Mouse (Mus musculus) brain, adult 2 months (tissue): Measurements from ENCODE around the gene Rab43.

Experiments
- DNase-seq: peaks from one replicate; pipeline ENCODE4 v3.0.0; 2011; ENCODE audit warnings: low read depth, low spot score

The Rab43 gene

DNA sequence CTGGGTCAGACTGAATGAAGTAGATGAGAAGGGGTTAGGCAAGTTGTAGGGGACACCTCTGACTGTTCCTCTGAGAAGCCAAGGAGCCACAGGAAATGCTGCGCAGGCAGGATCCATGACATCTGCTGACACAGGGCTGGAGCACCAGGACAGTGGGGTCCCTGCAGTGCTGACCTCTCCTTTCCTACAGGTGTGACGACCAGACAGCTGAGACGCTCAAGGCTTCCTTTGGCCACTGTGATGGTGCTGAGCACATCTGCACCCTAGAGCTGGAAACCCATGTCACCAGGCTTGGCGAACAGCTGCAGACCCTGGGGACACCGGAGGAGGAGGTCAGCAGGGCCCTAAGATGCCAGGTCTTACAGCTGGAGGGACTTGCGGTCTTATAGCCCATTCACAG, 60.4 kb downstream of the Rab43 start:
- no peak for DNase-seq

DNA sequence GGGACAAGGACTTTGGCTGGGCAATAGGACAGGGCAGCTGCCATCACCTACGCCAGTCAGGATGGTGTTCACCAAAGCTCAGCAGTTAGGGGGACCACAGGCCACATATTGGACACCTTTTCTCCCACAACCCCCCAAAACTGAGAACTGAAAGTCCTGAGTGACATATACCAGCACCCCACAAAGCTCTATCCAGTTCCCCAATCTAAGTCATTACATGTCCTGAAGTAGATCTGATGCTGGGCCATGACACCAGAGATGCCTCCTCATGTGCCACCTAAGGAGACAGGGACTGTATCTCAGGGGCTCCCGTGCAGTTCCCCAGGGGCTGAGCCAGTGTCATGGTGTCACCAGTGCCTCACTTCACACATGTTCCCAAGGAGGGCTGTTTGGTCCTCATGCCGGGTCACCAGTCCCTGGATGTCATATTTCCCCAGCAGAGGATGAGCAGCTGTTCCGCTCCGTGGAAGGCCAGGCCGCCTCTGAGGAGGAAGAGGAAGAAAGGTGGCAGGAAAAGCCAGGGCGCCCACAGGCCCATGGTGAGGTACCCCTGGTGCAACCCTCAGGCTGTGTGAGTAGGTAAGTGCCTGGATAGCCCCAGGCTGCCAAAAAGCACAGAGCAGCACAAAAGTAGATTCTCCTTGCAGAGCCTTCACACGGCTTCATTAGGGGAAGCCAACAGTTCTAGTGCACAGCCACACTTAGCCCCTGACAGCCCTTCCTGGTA, 61.6 kb downstream of the Rab43 start:
- no peak for DNase-seq

DNA sequence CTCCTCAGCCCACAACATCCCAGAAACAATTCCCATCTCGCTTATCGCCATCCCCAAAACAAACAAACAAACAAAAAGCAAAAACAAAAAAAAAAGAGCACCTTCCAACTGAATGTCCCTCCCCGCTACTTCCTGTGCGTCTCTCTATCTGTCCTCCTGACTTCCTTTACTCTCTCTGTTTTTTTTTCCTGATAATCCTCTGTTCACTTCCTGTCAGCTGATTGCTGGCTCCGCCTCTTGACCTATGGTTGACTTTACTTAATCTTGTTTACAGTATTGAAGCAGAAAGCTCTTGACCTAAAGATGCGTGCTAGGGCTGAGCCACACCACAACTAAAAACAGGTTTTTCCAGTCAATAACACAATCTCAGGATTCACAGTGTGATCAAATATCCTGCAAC, 63.4 kb downstream of the Rab43 start:
- DNase-seq = no peak

DNA sequence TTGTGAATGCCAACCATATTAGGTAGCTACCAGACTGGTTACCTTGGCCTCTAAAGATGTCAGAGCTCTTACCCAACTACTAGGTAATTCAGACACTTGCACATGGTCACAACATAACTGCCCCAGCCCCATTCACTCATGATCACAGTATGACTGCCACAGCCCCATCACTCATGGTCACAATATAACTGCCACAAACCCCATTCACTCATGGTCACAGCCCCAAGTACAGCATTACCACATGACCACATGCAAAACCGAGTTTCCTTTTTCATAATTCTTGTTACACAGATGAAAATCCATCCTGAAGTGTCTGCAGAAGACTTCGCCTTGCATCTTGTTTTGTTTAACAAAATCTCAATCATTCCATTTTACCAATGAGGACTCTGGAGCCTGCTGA, 63.9 kb downstream of the Rab43 start:
- no peak for DNase-seq

DNA sequence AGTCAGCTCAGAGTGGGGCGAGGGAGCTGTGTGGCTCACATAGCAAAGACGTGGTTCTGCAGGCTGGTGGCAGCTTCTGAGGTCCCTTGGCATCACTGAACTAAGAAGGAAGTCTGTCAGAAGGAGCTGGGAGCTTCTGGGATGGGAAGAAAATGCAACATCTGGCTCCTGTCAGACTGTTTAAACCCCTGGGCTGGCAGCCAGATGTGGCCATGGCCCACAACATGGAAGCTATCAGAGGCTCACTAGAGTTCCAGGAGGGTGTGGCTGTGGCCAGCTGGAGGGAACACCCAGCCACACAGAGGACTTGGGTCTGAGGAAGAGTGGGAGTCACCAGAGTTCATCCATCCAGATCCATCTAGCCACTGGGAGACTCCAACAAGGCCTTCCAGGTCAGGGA, 65.1 kb downstream of the Rab43 start:
- DNase-seq = no peak

DNA sequence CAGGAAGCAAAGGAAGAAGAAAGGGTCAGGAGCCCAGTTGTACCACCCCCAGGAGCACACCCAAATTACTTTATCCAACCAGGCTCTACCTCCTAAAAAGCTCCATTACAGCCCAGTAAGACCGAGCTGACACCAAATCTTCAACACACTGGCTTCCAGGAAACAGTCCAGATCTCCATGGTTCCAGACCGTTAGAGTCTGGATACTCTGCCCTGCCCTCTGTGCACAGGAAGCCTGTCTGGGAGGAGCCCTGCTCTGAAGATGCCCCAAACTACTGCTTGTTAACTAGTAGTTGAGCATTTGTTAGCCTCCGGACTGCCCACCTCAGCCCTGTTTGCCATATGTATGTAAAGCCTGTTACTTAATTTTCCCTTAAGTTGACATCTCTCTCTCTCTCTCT, 65.9 kb downstream of the Rab43 start:
- no peak for DNase-seq

DNA sequence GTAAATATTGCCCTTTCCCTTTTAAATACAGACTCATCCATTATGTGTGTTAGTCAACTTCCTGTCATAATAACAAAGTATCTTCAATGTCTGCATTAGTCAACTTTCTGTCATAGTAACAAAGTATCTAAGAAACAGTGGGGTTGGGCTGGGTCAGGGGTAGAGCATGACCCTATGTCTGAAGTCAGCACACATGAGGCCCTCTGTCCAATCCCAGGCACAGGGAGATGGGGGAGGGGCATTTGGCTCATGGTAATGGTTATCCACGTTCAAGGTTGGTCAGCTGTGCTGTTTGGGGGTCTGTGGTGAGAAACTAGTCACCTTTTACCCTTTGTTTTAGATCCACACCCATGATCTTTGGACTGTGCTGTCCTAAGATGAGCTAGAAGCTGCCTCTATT, 66.7 kb downstream of the Rab43 start:
- DNase-seq = no peak

DNA sequence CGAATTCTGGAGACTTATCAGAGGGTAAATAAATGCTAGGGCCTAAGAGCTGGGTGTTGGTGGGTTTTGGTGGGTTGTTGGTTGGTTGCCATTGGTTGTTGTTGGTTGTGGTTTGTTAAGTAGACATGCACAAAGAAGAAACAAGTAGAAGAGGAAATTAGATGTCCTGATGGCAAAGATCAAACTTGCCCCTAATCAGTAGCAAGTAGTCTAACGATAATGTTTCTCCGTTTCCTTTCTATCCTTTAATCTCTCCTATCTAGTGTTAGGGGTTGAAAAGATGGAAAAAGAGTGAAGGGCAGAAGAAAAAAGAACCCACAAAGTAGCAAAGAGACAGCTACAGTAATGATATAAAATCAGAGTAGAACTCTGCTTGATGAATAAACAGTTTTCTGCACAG, 67.3 kb downstream of the Rab43 start:
- DNase-seq = no peak

DNA sequence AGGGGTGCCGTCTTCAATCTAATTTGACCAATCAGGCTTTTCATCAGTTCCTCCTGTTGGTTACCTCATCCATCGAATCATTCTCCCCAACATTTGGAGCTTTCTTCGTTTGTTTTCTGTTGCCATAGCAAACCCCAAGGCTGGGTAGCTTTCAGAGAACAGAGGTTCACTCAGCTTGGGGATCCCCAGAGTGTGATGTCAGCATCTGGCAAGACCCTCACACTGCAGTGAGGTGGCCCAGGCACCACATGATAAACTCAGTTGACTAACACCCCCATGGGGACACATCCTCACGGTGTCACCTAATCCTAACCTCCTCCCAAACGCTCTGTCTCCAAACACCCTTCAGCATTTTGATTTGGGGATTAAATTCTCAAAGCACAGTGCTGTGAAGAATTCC, 68.7 kb downstream of the Rab43 start:
- no peak for DNase-seq

DNA sequence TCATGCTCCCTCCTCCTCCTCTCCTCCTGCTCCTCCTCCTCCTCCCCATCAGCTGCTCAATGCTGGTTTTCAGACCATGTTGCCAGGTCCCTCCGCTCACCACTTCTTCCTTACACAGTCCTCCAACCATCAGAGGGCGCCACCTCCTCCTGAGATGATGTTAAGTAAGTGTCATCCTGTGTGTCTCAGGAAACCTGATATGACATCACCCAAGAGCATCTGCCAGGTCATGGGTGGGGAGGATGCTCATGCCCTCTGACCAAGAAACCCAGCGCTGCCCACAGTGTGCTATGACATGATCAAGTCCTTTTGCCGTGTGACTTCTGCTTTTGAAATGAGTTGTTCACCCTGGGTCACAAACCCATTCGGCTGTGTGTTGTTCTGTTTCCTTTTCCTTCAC, 69.2 kb downstream of the Rab43 start:
- peak; percentile 35 for DNase-seq

DNA sequence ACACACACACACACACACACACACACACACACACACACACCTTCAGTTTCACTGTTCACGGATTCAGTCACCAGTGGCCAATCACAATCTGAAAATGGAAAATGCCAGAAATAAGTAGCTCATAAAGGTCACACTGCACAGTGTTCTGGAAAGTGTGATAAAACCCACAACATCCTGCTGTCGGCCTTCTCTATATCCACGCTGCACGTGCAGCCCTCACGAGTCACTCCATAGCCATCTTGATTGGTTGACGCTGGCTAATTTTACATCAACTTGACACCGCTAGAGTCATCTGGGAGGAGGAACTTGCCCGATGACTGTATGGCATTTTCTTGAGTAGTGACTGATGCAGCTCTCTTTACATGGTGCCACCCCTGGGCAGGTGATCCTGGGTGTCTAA, 70.0 kb downstream of the Rab43 start:
- no peak for DNase-seq

DNA sequence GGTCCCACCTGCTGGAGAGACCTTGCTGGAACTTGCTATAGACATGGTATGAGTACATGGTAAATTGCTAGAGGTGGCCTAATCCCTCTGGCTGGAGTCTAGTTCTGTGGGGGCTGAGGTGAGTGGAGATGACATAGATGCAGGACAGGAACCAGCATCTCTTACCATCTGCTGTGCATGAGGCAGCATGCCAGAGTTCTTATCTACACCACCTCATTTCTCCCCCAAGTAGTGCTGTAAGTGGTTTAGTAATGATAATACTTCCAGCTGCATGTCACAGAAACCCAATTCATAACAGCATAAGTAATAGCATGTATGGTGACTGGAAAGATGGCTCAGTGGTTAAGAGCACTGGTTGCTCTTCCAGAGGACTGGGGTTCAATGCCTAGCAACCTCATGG, 71.5 kb downstream of the Rab43 start:
- peak; percentile 12 for DNase-seq

DNA sequence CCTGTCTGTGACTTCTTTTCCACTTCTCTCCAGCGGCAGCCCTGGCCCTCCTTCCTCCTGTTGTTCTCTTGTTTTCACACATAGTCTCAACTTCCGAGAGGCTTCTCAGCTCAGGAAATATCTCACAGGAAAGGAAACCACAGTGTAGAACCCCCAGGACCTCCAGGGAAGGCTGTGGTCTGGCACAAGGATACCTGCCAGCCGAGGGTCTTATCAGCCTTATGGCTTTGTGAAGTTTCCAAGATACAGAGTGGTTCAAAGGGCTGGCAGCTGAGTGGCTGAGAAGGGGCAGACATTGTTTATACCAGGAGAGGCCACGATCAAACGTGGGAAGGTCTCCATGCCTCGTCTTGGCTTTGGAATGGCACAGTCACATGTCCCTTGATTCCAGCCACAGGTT, 72.1 kb downstream of the Rab43 start:
- no peak for DNase-seq
